8 mouse cellular contexts compared by ENCODE assay signal in genomic region chr19:10818217-10818946, GRCm38 (mm10). TPM values are rescaled to one million over a fixed set of nuclear protein-coding genes. Genes with fewer than 3 reads are reported as not detected.
DNase-seq lines count a peak whose midpoint lies in the region; ATAC-seq and TF ChIP-seq lines count a peak whose summit lies in the region.

No protein-coding gene starts in this region.

- H3K27me3 ChIP-seq in embryonic facial prominence, embryonic 12.5 days: no peaks in the 10 kb centered on the region; the same call in 1 of the 2 replicates
- H3K27me3 ChIP-seq in megakaryocyte, embryonic 14.5 days (replicated peaks): peaks cover 37% of the 10 kb centered on the region
- no peaks in the 10 kb centered on the region; the same call in 1 of the 2 replicates for H3K27me3 ChIP-seq in hindbrain, embryonic 10.5 days (ENCODE audit: insufficient read depth, poor library complexity, severe bottlenecking)
- H3K27me3 ChIP-seq in thymus, adult 2 months (ENCODE audit: control insufficient read depth, insufficient read depth, low read length): no peaks in the 10 kb centered on the region

- H3K4me3 ChIP-seq in embryonic facial prominence, embryonic 12.5 days: no peak overlapping the region
- H3K4me3 ChIP-seq in megakaryocyte, embryonic 14.5 days (replicated peaks): peak overlapping the region; percentile 29
- H3K4me3 ChIP-seq in hindbrain, embryonic 10.5 days: no peak overlapping the region
- no peak overlapping the region for H3K4me3 ChIP-seq in thymus, adult 2 months (ENCODE audit: control insufficient read depth, insufficient read depth, low read length)

- H3K27ac ChIP-seq in embryonic facial prominence, embryonic 12.5 days: no peak overlapping the region
- no peak overlapping the region for H3K27ac ChIP-seq in hindbrain, embryonic 10.5 days
- H3K27ac ChIP-seq in thymus, adult 2 months (ENCODE audit: control insufficient read depth, insufficient read depth, low read length): no peak overlapping the region

- H3K36me3 ChIP-seq in embryonic facial prominence, embryonic 12.5 days: no peaks in the 10 kb centered on the region
- H3K36me3 ChIP-seq in megakaryocyte, embryonic 14.5 days (replicated peaks; ENCODE audit: low read length): no peaks in the 10 kb centered on the region
- H3K36me3 ChIP-seq in hindbrain, embryonic 10.5 days: no peaks in the 10 kb centered on the region
- H3K36me3 ChIP-seq in thymus, adult 2 months (ENCODE audit: control insufficient read depth, insufficient read depth, low read length): peaks cover 34% of the 10 kb centered on the region

- ATAC-seq in frontal cortex, adult (ENCODE audit: low TSS enrichment): peak; percentile 78; the same call in 1 of the 2 replicates
- no peak for ATAC-seq in embryonic facial prominence, embryonic 12.5 days (ENCODE audit: insufficient number of reproducible peaks, insufficient read depth, low FRiP score, low TSS enrichment)

- peak overlapping the region; percentile 29 for H3K4me2 ChIP-seq in embryonic facial prominence, embryonic 12.5 days (replicated peaks)

- WGBS in embryonic facial prominence, embryonic 12.5 days: 43% methylated on average over 17 of the region's 17 CpGs
- 46% methylated on average over 17 of the region's 17 CpGs for WGBS in hindbrain, embryonic 10.5 days
- WGBS in thymus, adult 2 months: 68% methylated on average over 17 of the region's 17 CpGs

- no peak overlapping the region for H3K9ac ChIP-seq in embryonic facial prominence, embryonic 12.5 days

- DNase-seq in frontal cortex, postnatal 14 days (ENCODE audit: low spot score in 2 of 2): no peak
- DNase-seq in kidney, postnatal 10 days: peak; percentile 53
- DNase-seq in hindbrain, embryonic 10.5 days (ENCODE audit: low spot score): no peak
- DNase-seq in thymus, adult 2 months: no peak
- no peak for DNase-seq in spleen, postnatal 4 days (ENCODE audit: low spot score in 2 of 2)

- H3K9me3 ChIP-seq in embryonic facial prominence, embryonic 12.5 days: no peaks in the 10 kb centered on the region
- H3K9me3 ChIP-seq in megakaryocyte, embryonic 14.5 days: no peaks in the 10 kb centered on the region
- no peaks in the 10 kb centered on the region for H3K9me3 ChIP-seq in hindbrain, embryonic 10.5 days

- no peak for TF ChIP-seq POLR2A in thymus, adult 2 months (IDR thresholded peaks at IDR 0.05; ENCODE audit: control insufficient read depth, extremely low read depth, insufficient read depth, low read length, poor library complexity)

- TF ChIP-seq CTCF in thymus, adult 2 months (IDR thresholded peaks at IDR 0.05; ENCODE audit: borderline replicate concordance, control insufficient read depth, extremely low read depth, insufficient read depth, low read length, poor library complexity): no peak

- no peaks in the 10 kb centered on the region for H3K4me1 ChIP-seq in embryonic facial prominence, embryonic 12.5 days
- H3K4me1 ChIP-seq in megakaryocyte, embryonic 14.5 days: peaks cover 4% of the 10 kb centered on the region
- H3K4me1 ChIP-seq in hindbrain, embryonic 10.5 days (replicated peaks): peaks cover 3% of the 10 kb centered on the region; the same call in 1 of the 2 replicates
- peaks cover 34% of the 10 kb centered on the region for H3K4me1 ChIP-seq in thymus, adult 2 months (replicated peaks; ENCODE audit: control insufficient read depth, insufficient read depth, low read length)

RNA-seq across cellular contexts. Expression of gene Cd6, which starts 11.5 kb away (rescaled TPM):
- 0.09 TPM in 1 of 2 replicates, not detected in the other for polyA plus RNA-seq in embryonic facial prominence, embryonic 12.5 days (2016; fragmentation: Nextera tagmentation; extraction: Ambion mirVana)
- not detected in 2 replicates for polyA plus RNA-seq in megakaryocyte, embryonic 14.5 days (2012; ENCODE audit: insufficient read depth, low replicate concordance)
- polyA plus RNA-seq in hindbrain, embryonic 10.5 days (2016; fragmentation: Nextera tagmentation; extraction: Ambion mirVana): not detected in 2 replicates
- 317 and 321 TPM in 2 replicates for polyA plus RNA-seq in thymus, adult 2 months (2012; rRNA removed)

RNA-seq across cellular contexts. Expression of gene Slc15a3, which starts 21.1 kb away (rescaled TPM):
- polyA plus RNA-seq in embryonic facial prominence, embryonic 12.5 days (2016; fragmentation: Nextera tagmentation; extraction: Ambion mirVana): 0.27 and 0.32 TPM in 2 replicates
- 13.1 and 29.4 TPM in 2 replicates for polyA plus RNA-seq in megakaryocyte, embryonic 14.5 days (2012; ENCODE audit: insufficient read depth, low replicate concordance)
- polyA plus RNA-seq in hindbrain, embryonic 10.5 days (2016; fragmentation: Nextera tagmentation; extraction: Ambion mirVana): 0.50 and 0.93 TPM in 2 replicates
- 26.1 and 29.7 TPM in 2 replicates for polyA plus RNA-seq in thymus, adult 2 months (2012; rRNA removed)

RNA-seq across cellular contexts. Expression of gene Tmem132a, which starts 51.4 kb away (rescaled TPM):
- 130 and 135 TPM in 2 replicates for polyA plus RNA-seq in embryonic facial prominence, embryonic 12.5 days (2016; fragmentation: Nextera tagmentation; extraction: Ambion mirVana)
- polyA plus RNA-seq in megakaryocyte, embryonic 14.5 days (2012; ENCODE audit: insufficient read depth, low replicate concordance): 1.0 and 2.9 TPM in 2 replicates
- 119 and 135 TPM in 2 replicates for polyA plus RNA-seq in hindbrain, embryonic 10.5 days (2016; fragmentation: Nextera tagmentation; extraction: Ambion mirVana)
- 10.4 and 11.0 TPM in 2 replicates for polyA plus RNA-seq in thymus, adult 2 months (2012; rRNA removed)

Comparison
In these comparisons a context has a peak if more than half of its experiments do, and no peak if none do; other contexts are left out.
1. RNA of gene Cd6, which starts 11.5 kb away (polyA plus RNA-seq): 317 to 321 TPM in thymus, adult 2 months; not detected in hindbrain, embryonic 10.5 days, 0.09 TPM in embryonic facial prominence, embryonic 12.5 days and not detected in megakaryocyte, embryonic 14.5 days; every median in the first group is over 100 times any median in the second.